Mouse (Mus musculus) layer of hippocampus, adult 2 months (tissue): ENCODE measurements around the gene Aym1. TPM values are rescaled to one million over a fixed set of nuclear protein-coding genes. Genes with fewer than 3 reads are reported as not detected.

ENCODE experiments used
- DNase-seq, 2 experiments: peaks; one replicate each; pipeline ENCODE4 v3.0.0; 2022; ENCODE audit warnings: low spot score in 2 of 2
- H3K27ac ChIP-seq: fragments of 200-600 bp; 2 replicates; pipeline ENCODE4 v1.8.1; 2022
- H3K4me3 ChIP-seq: fragments of 200-600 bp; 2 replicates; pipeline ENCODE4 v1.8.1; 2022; ENCODE audit warnings: mild to moderate bottlenecking
- CTCF ChIP-seq: fragments of 200-600 bp; conservative IDR thresholded peaks from 2 replicates; pipeline ENCODE4 v1.8.1; 2022; ENCODE audit warnings: antibody characterized with exemption, mild to moderate bottlenecking, moderate library complexity
- microRNA-seq, 2 experiments: library from miRNA; unstranded; fragments of <30 nt; microRNA quantifications; one replicate each; pipeline ENCODE4 v1.2.0; 2021
- total RNA-seq, 2 experiments: library from RNA; stranded (reverse); gene quantifications; 2 replicates each; pipeline ENCODE4 v1.2.3; 2021

The Aym1 gene
- total RNA-seq, 2 experiments from 2014 or later = not detected

GRCm38 (mm10) chr5:113396286-113396934 lies 39.3 kb downstream of the Aym1 start:
- no peak for TF ChIP-seq CTCF
- Histone ChIP-seq H3K27ac (no peak overlapping the region), H3K4me3 (no peak overlapping the region)
- DNase-seq = no peak

DNA sequence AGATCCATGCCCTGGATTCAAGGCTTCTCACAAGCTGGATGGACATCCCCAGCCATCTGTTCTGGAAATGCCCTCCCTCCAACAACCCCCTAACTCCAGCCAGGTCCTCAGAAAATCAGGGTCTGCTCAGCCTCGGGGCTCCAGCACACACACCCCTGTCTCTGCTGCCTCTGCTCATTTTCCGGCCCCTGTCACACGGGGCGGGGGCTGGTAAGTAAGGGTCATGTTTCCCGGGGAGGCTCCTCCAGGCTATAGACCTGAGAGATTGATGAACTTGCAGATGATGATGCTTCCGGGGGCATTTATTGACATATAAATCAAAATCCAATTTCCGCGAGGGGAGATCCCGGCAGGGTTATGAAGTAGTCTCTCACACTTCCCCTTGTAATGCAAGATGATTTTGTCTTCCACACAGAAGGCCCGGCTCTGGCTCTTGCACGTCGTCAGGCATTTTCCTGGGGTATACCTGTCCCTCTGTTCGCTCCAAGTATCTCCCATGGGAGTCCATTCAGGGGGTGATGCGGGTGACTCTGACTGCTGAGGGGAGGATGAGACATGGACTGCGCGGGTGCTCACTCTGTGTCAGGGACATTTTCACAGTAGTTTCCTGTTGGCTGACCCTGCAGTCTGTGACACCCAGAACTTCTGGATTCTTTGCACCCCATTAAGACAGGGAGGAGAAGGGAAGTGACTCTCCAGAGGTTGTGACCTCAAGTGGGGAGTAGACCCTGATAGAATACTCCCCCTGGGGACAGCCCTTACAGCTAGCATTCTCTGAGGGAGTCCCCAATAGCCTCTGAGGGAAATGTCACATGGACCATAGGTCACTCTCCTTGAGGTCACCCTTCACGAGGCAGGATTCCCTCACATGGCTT lies 40.6 kb downstream of the Aym1 start:
- Histone ChIP-seq H3K4me3 (no peak overlapping the region), H3K27ac (peak overlapping the region; percentile 70)
- no peak for TF ChIP-seq CTCF
- no peak for DNase-seq

GRCm38 (mm10) chr5:113402702-113403101 lies 45.6 kb downstream of the Aym1 start:
- Histone ChIP-seq H3K27ac (no peak overlapping the region), H3K4me3 (no peak overlapping the region)
- no peak for TF ChIP-seq CTCF
- no peak for DNase-seq

- DNase-seq = no peak
- Histone ChIP-seq H3K27ac (no peak overlapping the region), H3K4me3 (no peak overlapping the region)
- TF ChIP-seq CTCF = no peak
These were observed 50.3 kb downstream of the Aym1 start for GRCm38 (mm10) chr5:113407346-113407745.

Small RNA genes lying within 50 kb of the gene (microRNA-seq; reads per million reads assigned to microRNA genes)
- gene Mir7229 (0 reads per million in 2 experiments), gene Mir7230 (0 reads per million in 2 experiments)

Other genes starting within 250 kb of the Aym1 start
- 10 to 100 TPM; 60.2 to 62.1 TPM for gene 2900026A02Rik, start 136.1 kb upstream of the Aym1 start, total RNA-seq
- not detected for gene Tmem211, start 130.4 kb upstream of the Aym1 start, total RNA-seq
- 10 to 100 TPM; 80.3 to 85.4 TPM for gene Sgsm1, start 46.5 kb upstream of the Aym1 start, total RNA-seq
- gene Wscd2, start 133.0 kb downstream of the Aym1 start, total RNA-seq = 10 to 100 TPM; 85.0 to 89.1 TPM